Mouse (Mus musculus) gastrocnemius, adult 8-10 months (tissue): Measurements from ENCODE around the gene Rapgef4. TPM values are rescaled to one million over a fixed set of nuclear protein-coding genes. Genes with fewer than 3 reads are reported as not detected.
A peak's percentile ranks its signal among the peaks of the same experiment; 100 is the strongest.

Source experiments
- DNase-seq, 2 experiments: peaks; one replicate each; pipeline ENCODE4 v3.0.0; 2022; ENCODE audit warnings: low spot score in 2 of 2
- total RNA-seq, 4 experiments: library from RNA; stranded (reverse); gene quantifications; 2 replicates each; pipeline ENCODE4 v1.2.4; 2022

Gene Rapgef4
- total RNA-seq, 4 experiments from 2014 or later: 0.74 to 2.7 (median 2.0) TPM

- DNase-seq: no peak
Measured at GRCm38 (mm10) chr2:72267390-72267789, 286.4 kb downstream of the Rapgef4 start.

GRCm38 (mm10) chr2:72269651-72270341, 288.8 kb downstream of the Rapgef4 start:
- DNase-seq: no peak

- DNase-seq: no peak
Measured at GRCm38 (mm10) chr2:72278247-72278873, 297.3 kb downstream of the Rapgef4 start.

- no peak for DNase-seq
Measured at GRCm38 (mm10) chr2:72280524-72280923, 299.5 kb downstream of the Rapgef4 start.

- DNase-seq: no peak
Measured at GRCm38 (mm10) chr2:72281971-72282370, 300.9 kb downstream of the Rapgef4 start.

- no peak for DNase-seq
Measured at GRCm38 (mm10) chr2:72282733-72283132, 301.7 kb downstream of the Rapgef4 start.

- DNase-seq: no peak
Measured at GRCm38 (mm10) chr2:72284689-72285088, 303.6 kb downstream of the Rapgef4 start.

GRCm38 (mm10) chr2:72285256-72285887, 304.3 kb downstream of the Rapgef4 start, which contains the start of gene Map3k20:
Gene Map3k20 (plus strand): TSS chr2:72285637.
- peak; percentile 56 to 71 for DNase-seq

- no peak for DNase-seq
Measured at GRCm38 (mm10) chr2:72285888-72286661, 305.0 kb downstream of the Rapgef4 start.

GRCm38 (mm10) chr2:72287142-72287541, 306.1 kb downstream of the Rapgef4 start:
- no peak for DNase-seq

GRCm38 (mm10) chr2:72288932-72289534, 308.0 kb downstream of the Rapgef4 start:
- DNase-seq: no peak

- DNase-seq: no peak
Measured at GRCm38 (mm10) chr2:72291103-72291502, 310.1 kb downstream of the Rapgef4 start.

GRCm38 (mm10) chr2:72292573-72292972, 311.5 kb downstream of the Rapgef4 start:
- DNase-seq: no peak

GRCm38 (mm10) chr2:72294994-72295393, 314.0 kb downstream of the Rapgef4 start:
- DNase-seq: no peak

- no peak for DNase-seq
Measured at GRCm38 (mm10) chr2:72296984-72297715, 316.1 kb downstream of the Rapgef4 start.

GRCm38 (mm10) chr2:72297716-72298082, 316.7 kb downstream of the Rapgef4 start:
- peak; percentile 40 to 56 for DNase-seq

GRCm38 (mm10) chr2:72298406-72298805, 317.4 kb downstream of the Rapgef4 start:
- peak; percentile 45 to 62 for DNase-seq

GRCm38 (mm10) chr2:72301194-72301916, 320.3 kb downstream of the Rapgef4 start:
- DNase-seq: no peak

- no peak for DNase-seq
Measured at GRCm38 (mm10) chr2:72305738-72306137, 324.7 kb downstream of the Rapgef4 start.
